Mouse (Mus musculus): ENCODE results near the gene B3gat1.
A peak's percentile ranks its signal among the peaks of the same experiment; 100 is the strongest.

B3gat1 gene

GRCm38 (mm10) chr9:26733206-26733891, at the start of gene B3gat1:
TSS of gene B3gat1 (plus strand) at chr9:26733728.
- DNase-seq, result no peak

GRCm38 (mm10) chr9:26689171-26689570, 44.4 kb upstream of the B3gat1 start:
- no peak for DNase-seq

- no peak for DNase-seq
These were observed 43.4 kb upstream of the B3gat1 start for GRCm38 (mm10) chr9:26689956-26690698.

GRCm38 (mm10) chr9:26692641-26693040, 40.9 kb upstream of the B3gat1 start:
- DNase-seq, result no peak

GRCm38 (mm10) chr9:26694656-26695055, 38.9 kb upstream of the B3gat1 start:
- DNase-seq, result no peak

- DNase-seq, result no peak
These were observed 38.4 kb upstream of the B3gat1 start for GRCm38 (mm10) chr9:26695178-26695577.

- no peak for DNase-seq
These were observed 35.2 kb upstream of the B3gat1 start for GRCm38 (mm10) chr9:26698286-26698685.

- DNase-seq, result no peak
These were observed 33.2 kb upstream of the B3gat1 start for GRCm38 (mm10) chr9:26700329-26700728.

GRCm38 (mm10) chr9:26718388-26718787, 15.1 kb upstream of the B3gat1 start:
- no peak for DNase-seq

GRCm38 (mm10) chr9:26721771-26722170, 11.8 kb upstream of the B3gat1 start:
- no peak for DNase-seq

- DNase-seq, result no peak
These were observed 7.8 kb upstream of the B3gat1 start for GRCm38 (mm10) chr9:26725709-26726108.

GRCm38 (mm10) chr9:26727445-26727844, 6.1 kb upstream of the B3gat1 start:
- peak in 1 of 2 experiments; percentile 48 for DNase-seq

GRCm38 (mm10) chr9:26728556-26728955, 5.0 kb upstream of the B3gat1 start:
- DNase-seq, result no peak

GRCm38 (mm10) chr9:26733986-26734385, 458 bp downstream of the B3gat1 start:
- no peak for DNase-seq

- DNase-seq, result peak in 1 of 2 experiments; percentile 4
These were observed 3.6 kb downstream of the B3gat1 start for GRCm38 (mm10) chr9:26737116-26737515.

- DNase-seq, result no peak
These were observed 9.3 kb downstream of the B3gat1 start for GRCm38 (mm10) chr9:26742817-26743216.

GRCm38 (mm10) chr9:26747121-26747520, 13.6 kb downstream of the B3gat1 start:
- DNase-seq, result no peak

GRCm38 (mm10) chr9:26748893-26749292, 15.4 kb downstream of the B3gat1 start:
- DNase-seq, result no peak

- peak in 1 of 2 experiments; percentile 53 for DNase-seq
These were observed 26.6 kb downstream of the B3gat1 start for GRCm38 (mm10) chr9:26760081-26760480.

- no peak for DNase-seq
These were observed 27.0 kb downstream of the B3gat1 start for GRCm38 (mm10) chr9:26760576-26760975.

- DNase-seq, result no peak
These were observed 28.9 kb downstream of the B3gat1 start for GRCm38 (mm10) chr9:26762477-26762876.

- no peak for DNase-seq
These were observed 34.7 kb downstream of the B3gat1 start for GRCm38 (mm10) chr9:26768181-26768580.

GRCm38 (mm10) chr9:26775700-26776099, 42.2 kb downstream of the B3gat1 start:
- DNase-seq, result no peak
